Mouse (Mus musculus): Measurements from ENCODE around the gene Nup214. TPM values are rescaled to one million over a fixed set of nuclear protein-coding genes. Genes with fewer than 3 reads are reported as not detected.

Gene Nup214
- polyA plus RNA-seq, 1 experiment: 29.5 TPM

GRCm38 (mm10) chr2:31943011-31943410 lies 31.2 kb upstream of the Nup214 start:
- H3K4me3 ChIP-seq (ENCODE audit: extremely low read depth, insufficient read depth, insufficient read length): no peak overlapping the region
- TF ChIP-seq POLR2A (IDR thresholded peaks at IDR 0.05; ENCODE audit: low read depth, low read length): no peak
- TF ChIP-seq CTCF (IDR thresholded peaks at IDR 0.05; ENCODE audit: extremely low read depth, insufficient read depth, insufficient read length, insufficient replicate concordance): no peak
- no peaks in the 10 kb centered on the region for H3K36me3 ChIP-seq (ENCODE audit: control insufficient read depth, insufficient read depth, low read length)
- H3K27ac ChIP-seq (ENCODE audit: insufficient read depth, low read length): no peak overlapping the region
- DNase-seq (ENCODE audit: low read depth in 1 of 2, low spot score in 2 of 2): no peak
- WGBS: 59% methylated on average over 4 of the region's 4 CpGs
- H3K4me1 ChIP-seq (ENCODE audit: control insufficient read depth, insufficient read depth, insufficient read length): no peaks in the 10 kb centered on the region
- no peaks in the 10 kb centered on the region for H3K27me3 ChIP-seq (ENCODE audit: control insufficient read depth, insufficient read depth, low read length)

- Histone ChIP-seq H3K4me1 (ENCODE audit: control insufficient read depth, insufficient read depth, insufficient read length) (peaks cover 3% of the 10 kb centered on the region), H3K36me3 (ENCODE audit: control insufficient read depth, insufficient read depth, low read length) (no peaks in the 10 kb centered on the region), H3K27ac (ENCODE audit: insufficient read depth, low read length) (no peak overlapping the region), H3K4me3 (ENCODE audit: extremely low read depth, insufficient read depth, insufficient read length) (no peak overlapping the region), H3K27me3 (ENCODE audit: control insufficient read depth, insufficient read depth, low read length) (peaks cover 7% of the 10 kb centered on the region; the same call in 1 of the 2 replicates)
- no peak for DNase-seq (ENCODE audit: low read depth in 1 of 2, low spot score in 2 of 2)
- TF ChIP-seq POLR2A (IDR thresholded peaks at IDR 0.05; ENCODE audit: low read depth, low read length) (no peak), CTCF (IDR thresholded peaks at IDR 0.05; ENCODE audit: extremely low read depth, insufficient read depth, insufficient read length, insufficient replicate concordance) (no peak)
- 77% methylated on average over 2 of the region's 2 CpGs for WGBS
Observed at GRCm38 (mm10) chr2:31945580-31945979, 28.7 kb upstream of the Nup214 start.

GRCm38 (mm10) chr2:31948392-31948791 lies 25.8 kb upstream of the Nup214 start:
- Histone ChIP-seq H3K36me3 (ENCODE audit: control insufficient read depth, insufficient read depth, low read length) (no peaks in the 10 kb centered on the region), H3K4me1 (ENCODE audit: control insufficient read depth, insufficient read depth, insufficient read length) (peaks cover 3% of the 10 kb centered on the region), H3K4me3 (ENCODE audit: extremely low read depth, insufficient read depth, insufficient read length) (no peak overlapping the region), H3K27ac (ENCODE audit: insufficient read depth, low read length) (no peak overlapping the region), H3K27me3 (ENCODE audit: control insufficient read depth, insufficient read depth, low read length) (peaks cover 10% of the 10 kb centered on the region; the same call in 1 of the 2 replicates)
- WGBS: 90% methylated on average over 6 of the region's 6 CpGs
- no peak for TF ChIP-seq CTCF (IDR thresholded peaks at IDR 0.05; ENCODE audit: extremely low read depth, insufficient read depth, insufficient read length, insufficient replicate concordance)
- TF ChIP-seq POLR2A (IDR thresholded peaks at IDR 0.05; ENCODE audit: low read depth, low read length): no peak
- DNase-seq (ENCODE audit: low read depth in 1 of 2, low spot score in 2 of 2): no peak

- no peak for DNase-seq (ENCODE audit: low read depth in 1 of 2, low spot score in 2 of 2)
- 76% methylated on average over 6 of the region's 6 CpGs for WGBS
- Histone ChIP-seq H3K36me3 (ENCODE audit: control insufficient read depth, insufficient read depth, low read length) (no peaks in the 10 kb centered on the region), H3K27me3 (ENCODE audit: control insufficient read depth, insufficient read depth, low read length) (peaks cover 10% of the 10 kb centered on the region; the same call in 1 of the 2 replicates), H3K4me3 (ENCODE audit: extremely low read depth, insufficient read depth, insufficient read length) (no peak overlapping the region), H3K27ac (ENCODE audit: insufficient read depth, low read length) (no peak overlapping the region), H3K4me1 (ENCODE audit: control insufficient read depth, insufficient read depth, insufficient read length) (peaks cover 3% of the 10 kb centered on the region)
- no peak for TF ChIP-seq CTCF (IDR thresholded peaks at IDR 0.05; ENCODE audit: extremely low read depth, insufficient read depth, insufficient read length, insufficient replicate concordance)
- no peak for TF ChIP-seq POLR2A (IDR thresholded peaks at IDR 0.05; ENCODE audit: low read depth, low read length)
Observed at GRCm38 (mm10) chr2:31948801-31949200, 25.4 kb upstream of the Nup214 start.

GRCm38 (mm10) chr2:31950058-31950871 lies 24.0 kb upstream of the Nup214 start, which contains the start of gene Aif1l:
Gene Aif1l (plus strand): TSS chr2:31950139.
- Histone ChIP-seq H3K27ac (ENCODE audit: insufficient read depth, low read length) (no peak within 1 kb of the TSS), H3K4me3 (ENCODE audit: extremely low read depth, insufficient read depth, insufficient read length) (peak within 1 kb of the TSS; percentile 50; the same call in 1 of the 2 replicates), H3K36me3 (ENCODE audit: control insufficient read depth, insufficient read depth, low read length) (no peaks in the 10 kb centered on the region), H3K27me3 (ENCODE audit: control insufficient read depth, insufficient read depth, low read length) (peaks cover 10% of the 10 kb centered on the region; the same call in 1 of the 2 replicates), H3K4me1 (ENCODE audit: control insufficient read depth, insufficient read depth, insufficient read length) (peaks cover 3% of the 10 kb centered on the region)
- peak in 1 of 2 experiments; percentile 10 for DNase-seq (ENCODE audit: low read depth in 1 of 2, low spot score in 2 of 2)
- WGBS: 2% methylated on average over 63 of the region's 66 CpGs
- TF ChIP-seq POLR2A (IDR thresholded peaks at IDR 0.05; ENCODE audit: low read depth, low read length): no peak
- TF ChIP-seq CTCF (IDR thresholded peaks at IDR 0.05; ENCODE audit: extremely low read depth, insufficient read depth, insufficient read length, insufficient replicate concordance): no peak

- Histone ChIP-seq H3K27me3 (ENCODE audit: control insufficient read depth, insufficient read depth, low read length) (peaks cover 10% of the 10 kb centered on the region; the same call in 1 of the 2 replicates), H3K4me1 (ENCODE audit: control insufficient read depth, insufficient read depth, insufficient read length) (peaks cover 3% of the 10 kb centered on the region), H3K4me3 (ENCODE audit: extremely low read depth, insufficient read depth, insufficient read length) (no peak overlapping the region), H3K36me3 (ENCODE audit: control insufficient read depth, insufficient read depth, low read length) (no peaks in the 10 kb centered on the region), H3K27ac (ENCODE audit: insufficient read depth, low read length) (no peak overlapping the region)
- no peak for TF ChIP-seq POLR2A (IDR thresholded peaks at IDR 0.05; ENCODE audit: low read depth, low read length)
- TF ChIP-seq CTCF (IDR thresholded peaks at IDR 0.05; ENCODE audit: extremely low read depth, insufficient read depth, insufficient read length, insufficient replicate concordance): no peak
- WGBS: 35% methylated on average over 9 of the region's 9 CpGs
- DNase-seq (ENCODE audit: low read depth in 1 of 2, low spot score in 2 of 2): no peak
Observed at GRCm38 (mm10) chr2:31950966-31951365, 23.3 kb upstream of the Nup214 start.

- 84% methylated on average over 10 of the region's 10 CpGs for WGBS
- Histone ChIP-seq H3K27ac (ENCODE audit: insufficient read depth, low read length) (no peak overlapping the region), H3K27me3 (ENCODE audit: control insufficient read depth, insufficient read depth, low read length) (peaks cover 10% of the 10 kb centered on the region; the same call in 1 of the 2 replicates), H3K36me3 (ENCODE audit: control insufficient read depth, insufficient read depth, low read length) (no peaks in the 10 kb centered on the region), H3K4me1 (ENCODE audit: control insufficient read depth, insufficient read depth, insufficient read length) (peaks cover 3% of the 10 kb centered on the region), H3K4me3 (ENCODE audit: extremely low read depth, insufficient read depth, insufficient read length) (no peak overlapping the region)
- TF ChIP-seq CTCF (IDR thresholded peaks at IDR 0.05; ENCODE audit: extremely low read depth, insufficient read depth, insufficient read length, insufficient replicate concordance): no peak
- no peak for TF ChIP-seq POLR2A (IDR thresholded peaks at IDR 0.05; ENCODE audit: low read depth, low read length)
- no peak for DNase-seq (ENCODE audit: low read depth in 1 of 2, low spot score in 2 of 2)
Observed at GRCm38 (mm10) chr2:31952236-31952635, 22.0 kb upstream of the Nup214 start.

Measured in spleen, adult 2 months (tissue).